Mouse (Mus musculus) left cerebral cortex, postnatal 10 days (tissue): Measurements from ENCODE around the gene Hspb8. TPM values are rescaled to one million over a fixed set of nuclear protein-coding genes. Genes with fewer than 3 reads are reported as not detected.

Experiments
- total RNA-seq, 2 experiments: library from RNA; stranded (reverse); gene quantifications; 2 replicates each; pipeline ENCODE4 v1.2.3; 2021

Hspb8 gene
- total RNA-seq, 2 experiments from 2014 or later, result 4.1 to 6.3 TPM

Other genes starting within 250 kb of the Hspb8 start
- gene Ccdc60, start 133.9 kb downstream of the Hspb8 start, total RNA-seq, result under 1 TPM; 0.09 to 0.41 TPM
- 10 to 100 TPM; 32.2 to 33.9 TPM for gene Srrm4, start 169.0 kb upstream of the Hspb8 start, total RNA-seq